8 mouse cellular contexts compared by ENCODE assay signal in genomic region chr7:45870282-45871058, GRCm38 (mm10). TPM values are rescaled to one million over a fixed set of nuclear protein-coding genes. Genes with fewer than 3 reads are reported as not detected.
DNase-seq lines count a peak whose midpoint lies in the region; ATAC-seq and TF ChIP-seq lines count a peak whose summit lies in the region.

No protein-coding gene starts in this region.

- ATAC-seq in embryonic facial prominence, embryonic 13.5 days (ENCODE audit: insufficient number of reproducible peaks, insufficient read depth, low FRiP score, low TSS enrichment, low read depth) = no peak
- no peak for ATAC-seq in intestine, postnatal 0 days

- peak overlapping the region; percentile 71 for H3K9ac ChIP-seq in embryonic facial prominence, embryonic 13.5 days
- H3K9ac ChIP-seq in intestine, postnatal 0 days (ENCODE audit: low read depth, low read length) = peak overlapping the region; percentile 22; the same call in 1 of the 2 replicates

- H3K4me2 ChIP-seq in embryonic facial prominence, embryonic 13.5 days = peak overlapping the region; percentile 70
- H3K4me2 ChIP-seq in intestine, postnatal 0 days (replicated peaks; ENCODE audit: low read depth) = peak overlapping the region; percentile 64

- peak overlapping the region; percentile 52 for H3K4me3 ChIP-seq in heart, embryonic 10.5 days
- peak overlapping the region; percentile 36 for H3K4me3 ChIP-seq in embryonic facial prominence, embryonic 13.5 days
- H3K4me3 ChIP-seq in intestine, postnatal 0 days (ENCODE audit: low read depth, low read length) = peak overlapping the region; percentile 28
- H3K4me3 ChIP-seq in olfactory bulb, adult 2 months (ENCODE audit: insufficient read depth, low read depth, low read length) = peak overlapping the region; percentile 41

- H3K36me3 ChIP-seq in heart, embryonic 10.5 days = peaks cover 15% of the 10 kb centered on the region
- peaks cover 14% of the 10 kb centered on the region for H3K36me3 ChIP-seq in embryonic facial prominence, embryonic 13.5 days
- H3K36me3 ChIP-seq in intestine, postnatal 0 days (ENCODE audit: control insufficient read depth, insufficient read depth) = peaks cover 7% of the 10 kb centered on the region; the same call in 1 of the 2 replicates

- no peak for TF ChIP-seq CTCF in intestine, postnatal 0 days (IDR thresholded peaks at IDR 0.05; ENCODE audit: low read depth)
- TF ChIP-seq CTCF in olfactory bulb, adult 2 months (IDR thresholded peaks at IDR 0.05; ENCODE audit: insufficient read depth, low read depth, low read length) = no peak

- H3K9me3 ChIP-seq in heart, embryonic 10.5 days = no peaks in the 10 kb centered on the region
- no peaks in the 10 kb centered on the region for H3K9me3 ChIP-seq in embryonic facial prominence, embryonic 13.5 days
- no peaks in the 10 kb centered on the region for H3K9me3 ChIP-seq in intestine, postnatal 0 days (ENCODE audit: control insufficient read depth)

- peaks cover 71% of the 10 kb centered on the region for H3K4me1 ChIP-seq in heart, embryonic 10.5 days
- peaks cover 56% of the 10 kb centered on the region for H3K4me1 ChIP-seq in embryonic facial prominence, embryonic 13.5 days
- no peaks in the 10 kb centered on the region; the same call in 1 of the 2 replicates for H3K4me1 ChIP-seq in intestine, postnatal 0 days (replicated peaks; ENCODE audit: control insufficient read depth, insufficient read depth, low read length)
- H3K4me1 ChIP-seq in olfactory bulb, adult 2 months (ENCODE audit: control insufficient read depth, insufficient read depth, low read length) = peaks cover 45% of the 10 kb centered on the region

- WGBS in heart, embryonic 10.5 days = 2% methylated on average over 30 of the region's 30 CpGs
- WGBS in embryonic facial prominence, embryonic 13.5 days = 1% methylated on average over 30 of the region's 30 CpGs
- 7% methylated on average over 30 of the region's 30 CpGs for WGBS in intestine, postnatal 0 days
- WGBS in olfactory bulb, adult 2 months = 1% methylated on average over 30 of the region's 30 CpGs

- DNase-seq in heart, embryonic 10.5 days (ENCODE audit: low spot score) = no peak
- no peak for DNase-seq in heart, adult 9 months (ENCODE audit: low spot score in 2 of 2)
- peak; percentile 47 to 52 for DNase-seq in B cell, adult 2 months
- no peak for DNase-seq in adrenal gland, postnatal 10 days
- no peak for DNase-seq in kidney, postnatal 36 days

- H3K27ac ChIP-seq in heart, embryonic 10.5 days = 0 out of 2 replicates have a peak overlapping the region, but pooled peaks have one; percentile 49
- no peak overlapping the region for H3K27ac ChIP-seq in embryonic facial prominence, embryonic 13.5 days
- H3K27ac ChIP-seq in intestine, postnatal 0 days (ENCODE audit: low read depth, low read length) = no peak overlapping the region
- no peak overlapping the region for H3K27ac ChIP-seq in olfactory bulb, adult 2 months (ENCODE audit: insufficient read depth, low read depth, low read length)

- H3K27me3 ChIP-seq in heart, embryonic 10.5 days (ENCODE audit: insufficient read depth, poor library complexity, severe bottlenecking) = peaks cover 60% of the 10 kb centered on the region
- peaks cover 53% of the 10 kb centered on the region for H3K27me3 ChIP-seq in embryonic facial prominence, embryonic 13.5 days
- H3K27me3 ChIP-seq in intestine, postnatal 0 days (replicated peaks; ENCODE audit: control insufficient read depth, insufficient read depth, low read length) = no peaks in the 10 kb centered on the region; the same call in 1 of the 2 replicates

- TF ChIP-seq POLR2A in olfactory bulb, adult 2 months (IDR thresholded peaks at IDR 0.05; ENCODE audit: insufficient read depth, low read depth, low read length) = no peak

RNA-seq across cellular contexts. Expression of gene Kdelr1, which starts 2.1 kb away (rescaled TPM):
- 44.1 and 57.5 TPM in 2 replicates for polyA plus RNA-seq in heart, embryonic 10.5 days (2016; fragmentation: Nextera tagmentation; extraction: Ambion mirVana)
- 62.6 and 74.4 TPM in 2 replicates for polyA plus RNA-seq in embryonic facial prominence, embryonic 13.5 days (2015; fragmentation: Nextera tagmentation; extraction: Ambion mirVana)
- 99.6 and 107 TPM in 2 replicates for polyA plus RNA-seq in intestine, postnatal 0 days (2015; fragmentation: Nextera tagmentation; extraction: Ambion mirVana)
- polyA plus RNA-seq in olfactory bulb, adult 2 months (2012; ENCODE audit: insufficient read depth, insufficient read length, low replicate concordance, missing spikeins) = not detected in 2 replicates
- total RNA-seq in adrenal gland, postnatal 10 days (2021) = 100 to 1,000 TPM; 126 to 132 TPM

RNA-seq across cellular contexts. Expression of gene Grin2d, which starts 7.7 kb away (rescaled TPM):
- polyA plus RNA-seq in heart, embryonic 10.5 days (2016; fragmentation: Nextera tagmentation; extraction: Ambion mirVana) = 0.10 and 0.18 TPM in 2 replicates
- polyA plus RNA-seq in embryonic facial prominence, embryonic 13.5 days (2015; fragmentation: Nextera tagmentation; extraction: Ambion mirVana) = 0.56 and 0.72 TPM in 2 replicates
- polyA plus RNA-seq in intestine, postnatal 0 days (2015; fragmentation: Nextera tagmentation; extraction: Ambion mirVana) = 0.66 and 1.1 TPM in 2 replicates
- polyA plus RNA-seq in olfactory bulb, adult 2 months (2012; ENCODE audit: insufficient read depth, insufficient read length, low replicate concordance, missing spikeins) = not detected in 2 replicates
- 1 to 10 TPM in 1 of 2 experiments, under 1 TPM in 1; 0.72 to 1.2 TPM for total RNA-seq in adrenal gland, postnatal 10 days (2021)

RNA-seq across cellular contexts. Expression of gene Syngr4, which starts 26.0 kb away (rescaled TPM):
- 0.99 and 1.5 TPM in 2 replicates for polyA plus RNA-seq in heart, embryonic 10.5 days (2016; fragmentation: Nextera tagmentation; extraction: Ambion mirVana)
- polyA plus RNA-seq in embryonic facial prominence, embryonic 13.5 days (2015; fragmentation: Nextera tagmentation; extraction: Ambion mirVana) = 0.41 TPM in 1 of 2 replicates, not detected in the other
- 0.72 and 0.75 TPM in 2 replicates for polyA plus RNA-seq in intestine, postnatal 0 days (2015; fragmentation: Nextera tagmentation; extraction: Ambion mirVana)
- polyA plus RNA-seq in olfactory bulb, adult 2 months (2012; ENCODE audit: insufficient read depth, insufficient read length, low replicate concordance, missing spikeins) = not detected in 2 replicates
- total RNA-seq in adrenal gland, postnatal 10 days (2021) = under 1 TPM in 1 of 2 experiments, not detected in 1; 0.30 TPM

RNA-seq across cellular contexts. Expression of gene Tmem143, which starts 26.3 kb away (rescaled TPM):
- 5.8 and 6.5 TPM in 2 replicates for polyA plus RNA-seq in heart, embryonic 10.5 days (2016; fragmentation: Nextera tagmentation; extraction: Ambion mirVana)
- 7.1 and 7.2 TPM in 2 replicates for polyA plus RNA-seq in embryonic facial prominence, embryonic 13.5 days (2015; fragmentation: Nextera tagmentation; extraction: Ambion mirVana)
- 6.8 and 7.4 TPM in 2 replicates for polyA plus RNA-seq in intestine, postnatal 0 days (2015; fragmentation: Nextera tagmentation; extraction: Ambion mirVana)
- polyA plus RNA-seq in olfactory bulb, adult 2 months (2012; ENCODE audit: insufficient read depth, insufficient read length, low replicate concordance, missing spikeins) = not detected in 2 replicates
- total RNA-seq in adrenal gland, postnatal 10 days (2021) = 10 to 100 TPM; 85.8 to 88.1 TPM

RNA-seq across cellular contexts. Expression of gene Grwd1, which starts 39.7 kb away (rescaled TPM):
- 69.8 and 97.9 TPM in 2 replicates for polyA plus RNA-seq in heart, embryonic 10.5 days (2016; fragmentation: Nextera tagmentation; extraction: Ambion mirVana)
- polyA plus RNA-seq in embryonic facial prominence, embryonic 13.5 days (2015; fragmentation: Nextera tagmentation; extraction: Ambion mirVana) = 62.7 and 74.0 TPM in 2 replicates
- polyA plus RNA-seq in intestine, postnatal 0 days (2015; fragmentation: Nextera tagmentation; extraction: Ambion mirVana) = 16.4 and 16.6 TPM in 2 replicates
- not detected in 2 replicates for polyA plus RNA-seq in olfactory bulb, adult 2 months (2012; ENCODE audit: insufficient read depth, insufficient read length, low replicate concordance, missing spikeins)
- 10 to 100 TPM; 23.7 to 27.5 TPM for total RNA-seq in adrenal gland, postnatal 10 days (2021)

Comparison
In these comparisons a context has a peak if more than half of its experiments do, and no peak if none do; other contexts are left out.
1. DNase-seq: peak in B cell, adult 2 months (2 of 2); none in heart, embryonic 10.5 days (single experiment), heart, adult 9 months (0 of 2), adrenal gland, postnatal 10 days (single experiment) and kidney, postnatal 36 days (0 of 2).
2. RNA of gene Kdelr1, which starts 2.1 kb away (polyA plus RNA-seq): 99.6 to 107 TPM in intestine, postnatal 0 days, 62.6 to 74.4 TPM in embryonic facial prominence, embryonic 13.5 days and 44.1 to 57.5 TPM in heart, embryonic 10.5 days; not detected in olfactory bulb, adult 2 months; every median in the first group is over 10 times any median in the second.
3. Peak in every context shown above with its lines, with median percentiles within 50 percentile points of each other: H3K4me3 ChIP-seq.